Mouse (Mus musculus) midbrain, embryonic 10.5 days (tissue): Measurements from ENCODE around the gene Adk. TPM values are rescaled to one million over a fixed set of nuclear protein-coding genes. Genes with fewer than 3 reads are reported as not detected.

Experiments
- DNase-seq: peaks from one replicate; pipeline ENCODE4 v3.0.0-alpha.2; 2017; ENCODE audit warnings: low spot score
- H3K27ac ChIP-seq: fragments of 300-500 bp; sonication (generic); replicated peaks from 2 replicates; pipeline ENCODE4 v1.5.1; 2016; ENCODE audit warnings: mild to moderate bottlenecking
- H3K27me3 ChIP-seq: fragments of 300-500 bp; sonication (generic); 2 replicates; pipeline ENCODE4 v1.6.1; 2016; ENCODE audit warnings: low read depth, mild to moderate bottlenecking; ENCODE audit not compliant: poor library complexity, severe bottlenecking
- H3K36me3 ChIP-seq: fragments of 300-500 bp; sonication (generic); 2 replicates; pipeline ENCODE4 v1.6.1; 2016; ENCODE audit warnings: mild to moderate bottlenecking, moderate library complexity
- H3K4me1 ChIP-seq: fragments of 300-500 bp; sonication (generic); 2 replicates; pipeline ENCODE4 v1.6.1; 2016
- H3K4me3 ChIP-seq: fragments of 300-500 bp; sonication (generic); 2 replicates; pipeline ENCODE4 v1.5.1; 2016; ENCODE audit warnings: mild to moderate bottlenecking, moderate library complexity
- H3K9me3 ChIP-seq: fragments of 300-500 bp; sonication (generic); replicated peaks from 2 replicates; pipeline ENCODE4 v1.6.1; 2016; ENCODE audit warnings: mild to moderate bottlenecking
- WGBS: fragments of 180-500 bp; shearing (Covaris S2); methylation state at CpG from one replicate; pipeline ENCODE4 v1.1.7; 2016; 5-methylcytosine and 5-hydroxymethylcytosine counted together
- polyA plus RNA-seq: library from polyadenylated mRNA; unstranded; fragments of >200 nt; fragmentation: Nextera tagmentation; extraction: Ambion mirVana; gene quantifications from 2 replicates; pipeline ENCODE4 v1.2.1, GENCODE M21; 2016

Gene Adk
- polyA plus RNA-seq, 1 experiment from 2014 or later: 153 TPM

DNA sequence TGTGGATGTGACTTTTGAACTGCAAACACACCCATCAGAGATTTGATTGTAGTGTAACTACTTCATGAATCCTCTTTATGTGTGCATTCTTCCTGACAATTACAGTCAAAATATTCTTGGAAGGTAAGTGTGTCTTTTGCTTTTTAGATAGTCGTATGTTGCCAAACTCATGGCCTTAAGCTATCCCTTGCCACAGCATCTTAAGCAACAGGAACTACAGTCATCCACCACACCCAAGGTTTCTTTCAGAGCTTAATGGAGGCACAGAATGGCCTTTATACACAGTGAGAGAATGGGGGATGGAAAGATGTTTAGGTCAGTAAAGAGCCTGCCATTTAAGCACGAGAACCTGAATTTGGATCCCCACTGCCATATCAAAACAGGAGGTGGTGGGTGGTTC is 4.5 kb upstream of the Adk start:
- DNase-seq: no peak
- H3K4me1 ChIP-seq: peaks cover 12% of the 10 kb centered on the region
- no peaks in the 10 kb centered on the region for H3K9me3 ChIP-seq
- H3K4me3 ChIP-seq: no peak overlapping the region
- peaks cover 22% of the 10 kb centered on the region for H3K36me3 ChIP-seq
- no peaks in the 10 kb centered on the region for H3K27me3 ChIP-seq
- 93% methylated on average over 2 of the region's 2 CpGs for WGBS
- no peak overlapping the region for H3K27ac ChIP-seq

DNA sequence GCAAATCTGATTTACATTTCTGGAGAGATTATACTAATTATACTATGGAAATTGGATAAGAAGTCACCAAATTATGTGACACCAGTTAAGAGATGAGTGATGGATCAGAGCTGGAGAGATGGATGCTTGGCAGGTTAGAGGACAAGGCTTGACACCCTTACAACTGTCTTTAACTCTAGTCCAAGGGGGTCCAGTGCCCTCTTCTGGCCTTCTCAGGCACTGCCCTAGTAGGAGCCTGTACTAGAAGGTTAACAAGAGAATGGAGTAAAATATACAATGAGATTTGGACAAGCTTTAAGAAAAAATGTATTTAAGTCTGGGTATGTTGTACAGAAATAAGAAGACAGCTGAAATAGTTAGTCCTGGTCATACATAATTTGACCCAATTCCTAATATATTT is 3.5 kb upstream of the Adk start:
- DNase-seq: no peak
- Histone ChIP-seq H3K27ac (no peak overlapping the region), H3K4me1 (peaks cover 20% of the 10 kb centered on the region), H3K27me3 (no peaks in the 10 kb centered on the region), H3K9me3 (no peaks in the 10 kb centered on the region), H3K36me3 (peaks cover 18% of the 10 kb centered on the region), H3K4me3 (no peak overlapping the region)

DNA sequence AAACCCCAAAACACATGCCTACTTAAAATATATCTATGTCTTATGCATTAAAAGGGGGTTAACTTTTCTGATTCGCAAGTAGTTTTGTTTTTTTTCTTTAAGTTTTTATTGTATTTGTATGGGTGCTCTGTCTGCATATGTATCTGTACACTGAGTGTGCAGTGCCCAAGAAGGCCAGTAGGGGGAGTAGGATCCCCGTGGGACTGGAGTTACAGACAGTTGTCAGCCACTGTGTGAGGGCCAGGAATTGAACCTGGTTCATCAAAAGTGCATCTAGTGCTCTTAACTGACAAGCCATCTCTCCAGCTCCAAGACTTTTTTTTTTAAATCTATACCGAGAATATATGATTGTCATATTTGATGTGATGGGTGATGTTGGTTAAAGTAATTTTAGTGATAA is 1.6 kb upstream of the Adk start:
- Histone ChIP-seq H3K4me3 (peak overlapping the region; percentile 86; the same call in 1 of the 2 replicates), H3K9me3 (no peaks in the 10 kb centered on the region), H3K4me1 (peaks cover 20% of the 10 kb centered on the region), H3K36me3 (peaks cover 9% of the 10 kb centered on the region; the same call in 1 of the 2 replicates), H3K27me3 (no peaks in the 10 kb centered on the region), H3K27ac (no peak overlapping the region)
- WGBS: 77% methylated on average over 3 of the region's 3 CpGs
- DNase-seq: no peak

DNA sequence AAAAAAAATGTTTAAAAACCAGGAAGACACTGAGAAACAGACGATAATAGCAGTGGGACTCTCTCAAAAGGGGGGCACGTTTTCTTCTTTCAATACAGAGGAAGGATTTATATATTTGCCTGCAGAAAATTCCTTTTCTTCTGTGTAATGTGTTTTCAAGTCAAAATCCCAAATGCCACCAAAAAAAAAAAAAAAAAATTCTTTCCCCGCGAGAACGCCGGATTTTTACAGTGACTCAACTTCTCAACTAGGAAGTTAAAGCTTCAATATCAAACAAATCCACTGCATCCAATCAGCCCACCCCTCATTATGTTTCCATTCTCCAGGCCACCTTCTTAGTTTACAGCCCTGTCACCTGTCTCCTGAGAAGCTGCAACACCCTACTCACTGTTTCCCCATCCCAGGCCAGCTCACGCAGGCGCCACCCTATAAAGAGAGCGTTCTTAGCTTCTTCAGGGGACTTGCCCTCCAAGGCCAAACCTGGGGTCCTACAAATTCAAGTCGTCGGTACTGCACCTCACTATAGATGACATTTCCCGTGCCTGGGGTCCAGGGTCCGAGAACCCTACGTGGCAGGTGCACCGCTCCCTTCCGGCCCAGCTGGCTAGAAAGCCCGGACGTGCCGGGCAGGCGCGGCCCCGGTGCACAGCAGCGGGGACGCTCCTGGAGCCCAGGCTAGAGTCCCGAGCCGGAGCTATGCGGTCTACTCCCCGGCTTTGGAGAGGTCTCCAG is 828 bp upstream of the Adk start:
- no peak for DNase-seq
- H3K4me1 ChIP-seq: peaks cover 20% of the 10 kb centered on the region
- H3K9me3 ChIP-seq: no peaks in the 10 kb centered on the region
- H3K27ac ChIP-seq: peak overlapping the region; percentile 98
- H3K27me3 ChIP-seq: no peaks in the 10 kb centered on the region
- peak overlapping the region; percentile 86 for H3K4me3 ChIP-seq
- WGBS: 10% methylated on average over 28 of the region's 28 CpGs
- peaks cover 6% of the 10 kb centered on the region; the same call in 1 of the 2 replicates for H3K36me3 ChIP-seq

DNA sequence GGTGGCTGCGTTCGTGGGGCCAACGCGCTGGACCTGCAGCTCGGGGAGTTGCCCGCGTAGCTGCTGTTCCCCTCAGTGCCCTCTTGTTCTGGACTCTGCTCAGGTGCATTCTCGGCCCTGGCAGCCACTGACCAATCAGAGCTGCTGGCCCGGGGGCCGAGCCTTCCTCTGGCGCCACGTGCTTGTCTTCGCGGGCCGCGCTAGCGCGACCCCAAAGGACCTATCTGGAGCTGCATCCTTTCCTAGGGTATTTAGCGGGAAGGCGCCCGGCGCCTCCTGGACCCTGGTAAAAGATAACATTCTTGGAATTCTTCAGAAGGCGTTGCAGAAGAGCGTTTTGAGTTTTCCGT is 382 bp downstream of the Adk start:
- under 1% methylated on average over 25 of the region's 25 CpGs for WGBS
- H3K4me3 ChIP-seq: peak overlapping the region; percentile 86

DNA sequence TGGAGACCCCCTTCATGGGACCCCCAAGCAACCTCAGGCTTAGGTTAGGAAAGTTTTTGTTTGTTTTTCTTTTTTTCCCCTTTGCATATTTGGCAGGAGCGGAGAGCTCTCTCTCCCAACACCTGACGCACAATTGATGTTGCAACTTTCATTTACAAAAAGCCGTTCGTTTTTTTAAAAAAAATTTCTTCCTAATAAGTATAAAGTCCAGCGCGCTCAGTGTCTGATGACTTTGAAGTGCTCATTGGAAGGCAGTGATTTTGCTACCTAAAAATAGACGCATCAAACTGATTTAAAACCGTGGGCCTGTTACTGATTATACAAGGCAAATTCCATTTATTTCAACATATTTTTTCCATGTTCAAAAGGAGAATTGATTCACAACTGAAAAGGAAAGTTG is 777 bp downstream of the Adk start:
- H3K4me3 ChIP-seq: peak overlapping the region; percentile 86
- H3K27me3 ChIP-seq: no peaks in the 10 kb centered on the region
- no peaks in the 10 kb centered on the region for H3K9me3 ChIP-seq
- peaks cover 3% of the 10 kb centered on the region; the same call in 1 of the 2 replicates for H3K36me3 ChIP-seq
- peaks cover 20% of the 10 kb centered on the region for H3K4me1 ChIP-seq
- 13% methylated on average over 8 of the region's 8 CpGs for WGBS
- DNase-seq: no peak
- peak overlapping the region; percentile 98 for H3K27ac ChIP-seq

More for the DNA sequence above, 382 bp downstream of the Adk start:
- DNase-seq: peak; percentile 81
- Histone ChIP-seq H3K9me3 (no peaks in the 10 kb centered on the region), H3K27me3 (no peaks in the 10 kb centered on the region), H3K4me1 (peaks cover 20% of the 10 kb centered on the region), H3K36me3 (peaks cover 3% of the 10 kb centered on the region; the same call in 1 of the 2 replicates), H3K27ac (peak overlapping the region; percentile 98)

DNA sequence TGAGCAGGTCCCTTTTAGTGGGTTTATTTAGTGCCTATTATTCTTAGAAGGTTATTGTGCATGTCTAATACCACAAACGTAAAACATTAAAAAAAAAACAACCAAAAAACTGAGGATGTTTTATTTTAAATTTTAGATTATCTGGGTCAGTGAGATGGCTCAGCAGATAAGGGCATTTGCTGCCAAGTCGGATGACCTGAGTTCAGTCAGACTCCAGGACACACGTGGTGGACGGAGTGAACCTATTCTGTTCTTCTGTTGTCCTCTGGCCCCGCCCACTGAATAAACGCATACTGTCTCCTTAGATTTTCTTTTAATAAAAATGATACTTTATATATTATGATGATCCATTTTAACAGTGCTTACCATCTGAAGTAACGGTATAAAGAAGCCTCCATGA is 1.2 kb downstream of the Adk start:
- Histone ChIP-seq H3K36me3 (peaks cover 3% of the 10 kb centered on the region; the same call in 1 of the 2 replicates), H3K27me3 (no peaks in the 10 kb centered on the region), H3K27ac (no peak overlapping the region), H3K9me3 (no peaks in the 10 kb centered on the region), H3K4me3 (peak overlapping the region; percentile 86), H3K4me1 (peaks cover 20% of the 10 kb centered on the region)
- DNase-seq: no peak
- WGBS: 59% methylated on average over 7 of the region's 7 CpGs

DNA sequence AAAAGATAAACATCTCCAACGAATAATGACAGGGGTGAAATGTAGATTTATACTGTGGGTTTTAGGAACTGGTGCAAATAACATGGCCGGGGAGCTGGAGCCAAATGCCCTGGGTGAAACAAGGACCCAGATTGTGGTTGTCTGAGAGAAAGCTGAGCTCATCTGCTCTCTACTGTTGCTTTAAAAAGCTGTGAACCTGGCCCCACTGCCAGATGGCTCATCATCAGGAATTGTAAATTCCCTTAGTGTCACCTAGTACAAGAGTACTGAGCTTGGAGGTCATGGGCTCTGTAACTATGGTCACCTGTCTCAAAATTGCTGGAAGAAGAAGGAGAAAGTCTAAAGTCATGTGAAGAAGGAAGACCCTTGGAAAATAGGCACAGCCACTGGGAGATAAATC is 6.6 kb downstream of the Adk start:
- Histone ChIP-seq H3K9me3 (no peaks in the 10 kb centered on the region), H3K36me3 (peaks cover 3% of the 10 kb centered on the region; the same call in 1 of the 2 replicates), H3K4me1 (no peaks in the 10 kb centered on the region), H3K4me3 (no peak overlapping the region), H3K27me3 (no peaks in the 10 kb centered on the region), H3K27ac (no peak overlapping the region)
- 89% methylated on average over 2 of the region's 2 CpGs for WGBS
- DNase-seq: no peak

DNA sequence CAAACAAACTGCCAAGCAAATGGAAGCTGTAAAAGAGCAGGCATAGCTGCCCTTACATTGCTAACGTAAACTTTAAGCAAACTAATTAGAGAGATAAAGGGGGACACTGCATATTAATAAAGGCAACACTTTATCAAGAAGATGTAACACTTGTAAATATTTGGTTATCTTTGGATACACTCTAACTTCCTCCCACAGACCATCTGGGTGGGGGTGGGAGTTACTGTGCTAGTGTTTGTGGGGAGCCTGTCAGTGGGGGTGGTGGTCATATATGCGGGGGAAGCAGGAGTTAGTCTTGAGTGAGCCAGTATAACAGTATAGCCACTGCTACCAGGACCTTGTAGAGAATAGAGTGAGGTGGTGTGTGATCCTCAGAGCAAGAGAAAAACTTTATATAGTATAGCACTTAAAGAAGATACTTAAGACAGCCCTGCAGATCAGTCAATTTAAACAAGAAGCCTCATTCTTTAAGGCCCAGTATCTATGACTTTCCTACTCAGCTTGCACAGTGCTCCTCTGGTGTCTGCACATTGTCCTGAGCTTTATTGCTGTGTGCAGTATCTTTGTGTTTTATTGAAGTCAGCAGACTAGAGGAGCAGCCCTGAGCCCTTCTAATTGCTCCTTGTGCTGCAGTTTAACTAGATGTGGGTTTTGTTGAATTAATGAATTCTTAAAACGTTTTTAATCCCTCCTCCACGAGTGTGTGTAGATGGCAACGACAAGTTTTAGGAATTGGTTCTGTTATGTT is 10.6 kb downstream of the Adk start:
- no peaks in the 10 kb centered on the region for H3K27me3 ChIP-seq
- H3K4me1 ChIP-seq: no peaks in the 10 kb centered on the region
- H3K9me3 ChIP-seq: no peaks in the 10 kb centered on the region
- H3K4me3 ChIP-seq: no peak overlapping the region
- no peak overlapping the region for H3K27ac ChIP-seq
- WGBS: 74% methylated on average over 5 of the region's 5 CpGs
- no peak for DNase-seq
- no peaks in the 10 kb centered on the region for H3K36me3 ChIP-seq

DNA sequence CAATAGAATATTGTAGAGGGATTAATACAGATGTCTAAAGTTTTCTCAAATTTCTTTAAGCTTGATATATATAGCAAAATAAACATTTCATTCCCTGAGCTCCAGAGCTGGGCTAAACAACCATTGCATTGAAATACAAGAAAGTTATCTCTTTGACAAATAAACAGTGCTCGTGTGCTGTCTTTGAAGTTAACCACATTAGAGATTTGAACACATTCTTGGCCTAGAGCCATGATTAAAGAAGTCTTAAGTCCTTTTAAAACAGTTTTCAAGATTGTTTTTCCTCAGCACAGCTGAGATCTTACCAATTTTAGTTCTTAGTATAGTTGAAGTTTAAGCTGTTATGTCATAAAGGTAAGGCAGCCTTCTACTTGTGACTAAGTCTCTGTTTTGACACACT is 11.9 kb downstream of the Adk start:
- Histone ChIP-seq H3K27me3 (no peaks in the 10 kb centered on the region), H3K36me3 (no peaks in the 10 kb centered on the region), H3K27ac (no peak overlapping the region), H3K4me1 (no peaks in the 10 kb centered on the region), H3K4me3 (no peak overlapping the region), H3K9me3 (no peaks in the 10 kb centered on the region)
- no peak for DNase-seq
- WGBS: 69% methylated on average over 1 of the region's 1 CpGs

DNA sequence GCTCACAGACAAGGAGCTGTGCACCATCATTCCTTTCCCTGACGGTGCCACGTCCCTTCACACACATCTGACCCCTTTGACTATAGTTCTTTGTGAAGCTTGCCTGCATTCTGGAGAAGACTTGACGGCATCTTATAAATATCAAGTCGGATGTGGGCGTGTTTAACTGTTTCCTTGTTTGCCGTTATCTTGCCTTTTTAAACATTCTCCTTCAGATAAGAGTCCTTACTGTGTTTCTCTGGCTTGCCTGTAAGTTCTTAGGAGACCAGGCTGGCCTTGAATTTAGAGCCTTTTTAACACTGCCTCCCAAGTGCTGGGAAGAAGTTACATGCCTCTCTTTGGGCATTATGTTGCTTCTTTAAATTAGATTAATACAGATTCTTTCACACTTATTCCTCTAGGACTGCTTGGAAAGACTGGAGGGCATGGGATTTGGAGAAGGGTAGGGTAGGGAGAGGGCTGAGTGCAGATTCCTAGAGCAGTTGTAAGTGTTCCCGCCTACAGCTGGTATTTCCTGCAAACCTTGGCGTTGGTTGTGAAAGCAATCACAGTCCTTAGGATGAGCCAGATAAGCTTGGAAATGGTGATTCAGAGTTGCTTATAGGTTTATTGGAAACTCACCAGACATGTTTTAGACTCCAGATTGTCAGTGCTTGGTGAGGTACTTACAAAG is 13.3 kb downstream of the Adk start:
- no peaks in the 10 kb centered on the region for H3K27me3 ChIP-seq
- DNase-seq: no peak
- no peak overlapping the region for H3K27ac ChIP-seq
- no peaks in the 10 kb centered on the region for H3K9me3 ChIP-seq
- 83% methylated on average over 8 of the region's 8 CpGs for WGBS
- no peaks in the 10 kb centered on the region for H3K36me3 ChIP-seq
- no peaks in the 10 kb centered on the region for H3K4me1 ChIP-seq
- H3K4me3 ChIP-seq: no peak overlapping the region

DNA sequence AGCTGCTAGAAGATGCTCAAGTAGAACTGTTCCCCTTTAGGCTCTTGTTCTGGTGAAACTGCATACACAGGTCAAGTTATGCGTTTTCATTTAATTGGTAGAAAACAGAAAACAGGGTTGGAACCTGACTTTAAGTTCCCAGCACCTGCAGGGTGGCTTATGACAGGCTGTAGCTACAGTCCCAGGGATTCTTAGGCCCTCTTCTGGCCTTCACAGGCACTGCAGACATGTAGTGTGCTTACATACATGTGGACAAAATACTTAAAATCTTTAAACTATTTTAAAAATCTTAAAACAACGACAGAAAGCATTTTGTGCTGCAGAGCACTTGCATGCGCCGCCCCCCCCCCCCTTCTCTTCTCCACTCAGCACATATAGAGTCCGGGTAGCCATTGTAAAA is 17.2 kb downstream of the Adk start:
- Histone ChIP-seq H3K27me3 (no peaks in the 10 kb centered on the region), H3K27ac (no peak overlapping the region), H3K4me3 (no peak overlapping the region), H3K9me3 (no peaks in the 10 kb centered on the region), H3K4me1 (no peaks in the 10 kb centered on the region), H3K36me3 (no peaks in the 10 kb centered on the region)
- WGBS: 83% methylated on average over 5 of the region's 5 CpGs
- DNase-seq: no peak

DNA sequence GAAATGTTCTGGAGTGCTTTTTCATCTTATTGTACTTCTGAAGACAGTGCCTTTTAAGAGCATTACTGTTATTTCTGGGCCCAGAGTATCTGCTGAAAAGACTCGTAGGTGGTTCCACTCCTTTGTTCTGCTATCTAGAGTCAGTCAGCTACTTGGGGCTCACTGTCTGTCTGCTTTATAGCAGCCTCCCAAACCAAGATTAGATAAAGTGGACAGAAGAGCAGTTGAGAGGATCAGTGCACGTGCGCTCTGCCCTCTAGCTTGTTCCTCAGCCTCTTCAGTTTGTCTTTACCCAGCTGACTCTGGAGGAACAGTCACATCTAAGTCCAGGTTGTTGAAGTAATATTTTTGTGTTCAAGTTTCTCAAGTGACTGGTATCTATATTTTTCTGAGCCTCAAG is 21.6 kb downstream of the Adk start:
- no peak for DNase-seq
- no peaks in the 10 kb centered on the region for H3K9me3 ChIP-seq
- H3K36me3 ChIP-seq: no peaks in the 10 kb centered on the region
- 79% methylated on average over 3 of the region's 3 CpGs for WGBS
- H3K4me3 ChIP-seq: no peak overlapping the region
- H3K27ac ChIP-seq: no peak overlapping the region
- peaks cover 13% of the 10 kb centered on the region for H3K4me1 ChIP-seq
- no peaks in the 10 kb centered on the region for H3K27me3 ChIP-seq
